Mouse (Mus musculus) myocyte (in vitro differentiated cells): Measurements from ENCODE around the gene Cant1.

Source experiments
- E2F4 ChIP-seq: IDR thresholded peaks from one replicate; pipeline ENCODE4 v1.6.1; 2011; ENCODE audit warnings: mild to moderate bottlenecking, control low read depth, moderate library complexity; ENCODE audit not compliant: insufficient read depth
- MAX ChIP-seq: IDR thresholded peaks from one replicate; pipeline ENCODE4 v1.6.1; 2011; ENCODE audit warnings: low read depth, mild to moderate bottlenecking, control low read depth
- MYOD1 ChIP-seq, 3 experiments: IDR thresholded peaks; one replicate each; pipeline ENCODE4 v1.6.1; 2011; ENCODE audit warnings: control low read depth in 2 of 3, low read depth in 2 of 3, mild to moderate bottlenecking in 2 of 3, moderate library complexity in 1 of 3; ENCODE audit not compliant: insufficient read length in 2 of 3, control insufficient read depth in 1 of 3
- TCF12 ChIP-seq: IDR thresholded peaks from one replicate; pipeline ENCODE4 v1.6.1; 2011; ENCODE audit warnings: mild to moderate bottlenecking, control low read depth; ENCODE audit not compliant: poor library complexity, insufficient read depth, severe bottlenecking
- USF1 ChIP-seq: IDR thresholded peaks from one replicate; pipeline ENCODE4 v1.6.1; 2011; ENCODE audit warnings: low read depth, mild to moderate bottlenecking, control low read depth, moderate library complexity

- TF ChIP-seq TCF12: no peak
- no peak for TF ChIP-seq MAX
- TF ChIP-seq USF1: no peak
- TF ChIP-seq E2F4: no peak
- TF ChIP-seq MYOD1 (IDR thresholded peaks at IDR 0.05; ENCODE audit: control insufficient read depth in 1 of 3, insufficient read length in 2 of 3, low read depth in 2 of 3): no peak
Measured at GRCm38 (mm10) chr11:118408051-118408740, 10.7 kb downstream of the Cant1 start.
